Mouse (Mus musculus) heart, adult 18-20 months (tissue): ENCODE results near the gene 4833427G06Rik. TPM values are rescaled to one million over a fixed set of nuclear protein-coding genes. Genes with fewer than 3 reads are reported as not detected.
"Not testable (repeated sequence)": the region's sequence is repeated elsewhere in the genome, so short reads cannot be mapped to it uniquely, and the experiment has no call there.

Source experiments
- DNase-seq, 2 experiments: peaks; one replicate each; pipeline ENCODE4 v3.0.0; 2021 to 2022; ENCODE audit warnings: mixed read lengths in 1 of 2
- long read RNA-seq, 2 experiments: library from polyadenylated mRNA; stranded (forward); transcript quantifications; one replicate each; pipeline ENCODE4 v2.0.0; 2021
- total RNA-seq, 2 experiments: library from RNA; stranded (reverse); gene quantifications; 2 replicates each; pipeline ENCODE4 v1.2.3; 2021

Gene 4833427G06Rik
- under 1 TPM in 1 of 2 experiments, not detected in 1; 0.69 TPM for total RNA-seq
- long read RNA-seq, experiment 1: 0 reads
- long read RNA-seq, experiment 2: 0 reads

DNA sequence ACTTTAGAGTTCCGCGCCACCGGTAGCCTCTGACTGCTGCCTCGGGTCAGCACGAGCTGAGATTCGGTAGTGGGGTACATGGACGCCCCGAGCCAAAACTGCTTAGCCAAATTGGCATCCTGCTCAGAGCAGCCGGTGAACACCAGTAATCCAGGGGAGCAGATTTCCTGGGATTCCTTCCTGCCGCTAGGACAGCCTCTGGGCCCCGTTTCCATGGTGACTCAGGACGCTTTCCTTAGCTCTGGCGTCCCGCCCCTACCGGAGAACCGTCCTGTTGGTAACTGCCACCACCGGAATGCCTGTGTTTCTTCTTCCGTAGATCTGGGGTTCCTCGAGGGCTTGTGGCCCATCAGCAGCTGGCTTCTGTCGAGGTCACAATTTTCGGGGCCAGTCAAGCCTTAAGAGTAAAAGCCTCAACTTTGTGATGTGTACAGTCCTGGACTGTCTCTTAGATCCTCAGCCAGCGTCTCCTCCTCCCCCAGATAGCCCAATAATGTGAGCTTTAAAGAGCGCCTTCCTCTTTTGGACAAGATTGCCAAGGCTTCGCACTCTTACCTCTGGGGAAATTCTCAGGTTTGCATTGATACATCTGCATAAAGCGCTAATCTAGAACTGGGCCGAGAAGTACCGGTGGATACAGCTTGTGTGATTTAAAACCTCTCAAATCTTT, at the start of gene 4833427G06Rik:
4833427G06Rik (minus strand) TSS at position 323 of the 670 bp plus-strand sequence.
- DNase-seq: peak; percentile 34 to 47

DNA sequence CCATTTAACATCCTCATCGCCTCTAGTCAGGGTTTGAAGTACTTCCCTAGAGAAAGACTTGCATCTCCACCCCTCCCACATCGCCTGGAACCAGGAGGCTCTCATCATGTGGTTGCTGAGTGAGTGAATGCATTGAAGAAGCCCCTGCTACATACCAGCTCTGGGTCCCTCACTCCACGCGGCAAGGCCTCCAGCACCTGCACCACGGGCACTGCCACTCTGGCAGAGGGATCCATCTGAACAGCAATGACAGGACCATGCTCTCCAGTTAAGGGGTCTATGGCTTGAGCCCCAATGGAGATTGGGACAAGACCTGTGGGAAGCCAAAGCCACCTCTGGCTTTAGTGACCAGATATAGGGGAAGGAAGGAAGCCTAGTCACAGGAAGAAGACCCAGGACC, 45.4 kb upstream of the 4833427G06Rik start:
- DNase-seq: no peak

DNA sequence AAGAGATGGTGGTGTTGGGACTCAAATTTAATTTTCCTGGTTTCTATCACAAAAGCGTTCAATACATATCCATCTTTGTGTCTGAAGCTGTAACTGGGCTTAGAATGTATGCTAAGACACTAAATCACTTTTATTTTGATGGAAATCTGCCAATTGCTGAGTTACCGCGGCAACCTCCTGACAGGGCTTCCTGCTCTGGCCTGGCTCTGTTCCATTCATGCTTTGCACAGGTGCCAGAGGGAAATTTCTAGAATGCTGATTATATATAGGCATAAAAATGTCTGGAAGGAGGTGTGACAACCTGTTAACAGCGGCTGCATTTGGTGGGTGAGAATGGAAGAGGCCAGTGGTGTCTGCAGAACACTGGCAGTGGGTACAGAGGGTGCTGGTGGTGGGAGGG, 44.6 kb upstream of the 4833427G06Rik start:
- DNase-seq: no peak

DNA sequence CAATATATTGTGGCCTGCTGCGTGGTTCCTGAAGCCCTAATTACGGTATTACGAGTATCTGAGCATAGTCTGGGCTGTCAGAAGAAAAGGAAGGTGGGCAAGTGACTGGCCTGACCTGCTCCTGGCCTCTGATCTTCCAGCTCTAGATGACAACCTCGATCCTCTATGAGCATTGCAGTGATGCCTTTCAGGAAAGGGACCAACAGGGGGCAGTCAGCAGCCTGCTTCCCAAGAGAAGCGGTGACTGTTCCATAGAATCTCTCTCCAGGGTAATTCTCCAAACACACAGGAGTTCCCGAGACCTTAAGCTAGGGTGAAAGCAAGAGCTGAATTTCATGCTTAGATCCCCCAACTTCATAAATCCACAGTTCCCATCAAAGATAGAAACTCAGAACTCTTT, 42.3 kb upstream of the 4833427G06Rik start:
- no peak for DNase-seq

DNA sequence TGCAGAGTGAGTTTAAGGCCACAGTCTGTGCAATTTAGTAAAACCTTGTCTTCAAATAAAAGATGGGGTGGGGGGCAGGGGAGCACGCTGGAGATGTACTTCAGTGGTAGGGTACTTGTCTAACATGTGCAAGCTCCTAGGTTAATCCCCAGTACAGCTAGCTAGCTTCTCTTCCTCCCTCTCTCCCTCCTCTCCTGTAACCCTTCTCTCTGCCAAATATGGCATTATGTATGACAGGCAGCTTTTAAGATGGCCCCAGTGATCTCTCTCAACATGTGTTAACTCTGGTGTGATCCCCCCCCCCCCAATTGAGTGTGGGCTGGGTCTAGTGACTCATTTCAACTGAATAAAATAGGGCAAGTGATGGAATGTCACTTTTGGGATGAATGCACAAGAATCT, 41.6 kb upstream of the 4833427G06Rik start:
- DNase-seq: no peak

DNA sequence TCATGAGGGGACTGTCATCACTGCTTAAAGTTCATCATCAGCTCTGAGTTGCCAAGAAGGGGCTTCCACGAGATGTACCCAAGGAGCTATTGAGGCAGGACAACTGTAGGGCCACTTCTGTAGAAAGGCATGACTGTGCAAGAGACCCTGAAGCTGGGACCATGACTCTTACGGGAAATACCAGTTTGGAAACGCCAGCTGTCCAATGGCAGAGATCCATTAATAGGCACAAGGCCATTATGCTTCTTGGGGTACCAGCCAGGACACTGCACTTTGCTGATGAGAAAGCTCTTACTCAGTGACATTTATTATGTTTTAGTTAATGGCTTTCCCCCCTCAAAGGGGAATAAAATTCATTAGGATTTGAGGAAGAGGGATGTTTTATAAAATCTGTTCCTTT, 38.8 kb upstream of the 4833427G06Rik start:
- DNase-seq: no peak

DNA sequence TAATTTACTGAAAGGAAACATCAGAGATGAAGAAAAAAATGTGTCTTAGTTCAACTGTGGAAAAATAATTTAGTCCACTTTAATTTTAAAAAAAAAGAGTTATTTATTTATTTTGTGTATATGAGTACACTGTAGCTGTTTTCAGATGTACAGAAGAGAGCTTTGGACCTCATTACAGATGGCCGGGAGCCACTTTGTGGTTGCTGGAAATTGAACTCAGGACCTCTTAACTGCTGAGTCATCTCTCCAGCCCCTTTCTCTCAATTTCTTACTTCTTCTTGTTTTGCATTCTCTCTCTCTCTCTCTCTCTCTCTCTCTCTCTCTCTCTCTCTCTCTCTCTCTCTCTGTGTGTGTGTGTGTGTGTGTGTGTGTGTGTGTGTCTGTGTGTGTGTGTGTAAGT, 37.5 kb upstream of the 4833427G06Rik start:
- not testable (repeated sequence) for DNase-seq

DNA sequence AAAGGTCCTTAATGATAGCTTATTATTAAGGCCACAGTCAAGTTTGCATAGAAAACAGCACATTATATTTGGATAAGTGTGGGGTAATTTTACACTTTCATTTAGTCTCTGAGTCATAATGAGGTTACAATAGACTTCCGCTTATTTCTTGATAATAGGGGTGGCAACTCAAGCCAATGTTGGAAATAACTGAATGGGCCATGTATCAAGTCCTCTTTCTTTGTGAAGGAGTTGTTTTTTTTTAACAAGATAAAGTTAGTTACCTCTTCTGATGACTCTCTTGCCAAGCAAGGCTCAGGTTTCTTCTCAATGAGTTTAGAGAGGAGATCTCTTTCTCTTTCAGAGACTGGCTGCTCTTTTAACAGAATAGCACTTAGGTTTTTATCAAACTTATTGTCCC, 36.4 kb upstream of the 4833427G06Rik start:
- DNase-seq: no peak

DNA sequence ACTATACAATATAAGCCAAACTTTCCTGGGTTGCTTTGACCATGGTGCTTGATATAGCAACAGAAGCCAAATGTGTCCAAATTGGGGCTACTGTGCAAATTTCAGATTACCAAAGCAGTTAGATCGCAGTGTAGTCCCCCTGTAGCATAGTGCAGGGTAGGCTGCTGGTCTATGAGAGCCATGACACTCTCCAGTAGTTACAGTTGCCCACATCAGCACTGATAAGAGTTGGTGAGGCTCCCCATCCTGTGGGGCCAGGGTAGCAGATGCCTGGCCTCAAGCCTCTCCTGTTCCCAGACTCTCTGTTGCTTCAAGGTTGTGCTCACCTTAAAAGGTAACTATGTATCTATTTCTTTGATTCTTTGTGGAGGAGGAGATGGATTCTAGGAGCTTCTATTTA, 36.0 kb upstream of the 4833427G06Rik start:
- no peak for DNase-seq

DNA sequence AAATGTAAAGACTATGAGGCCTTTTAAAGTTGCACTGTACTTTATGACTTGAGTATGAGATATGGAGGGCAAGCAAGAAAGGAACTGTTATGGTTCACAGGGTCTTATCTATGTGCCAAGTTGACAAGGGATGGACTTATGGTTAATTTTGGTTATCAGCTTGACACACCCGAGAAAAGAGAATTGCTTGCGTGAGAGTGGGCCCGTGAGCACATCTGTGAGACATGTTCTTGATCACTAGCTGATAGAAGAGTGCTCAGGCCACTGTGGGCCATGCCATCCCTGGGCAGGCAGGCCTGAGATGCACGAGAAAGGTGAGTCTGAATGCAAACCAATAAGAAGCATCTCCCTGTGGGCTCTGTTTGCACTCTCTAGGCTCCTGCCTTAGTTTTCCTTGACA, 35.6 kb upstream of the 4833427G06Rik start:
- no peak for DNase-seq

DNA sequence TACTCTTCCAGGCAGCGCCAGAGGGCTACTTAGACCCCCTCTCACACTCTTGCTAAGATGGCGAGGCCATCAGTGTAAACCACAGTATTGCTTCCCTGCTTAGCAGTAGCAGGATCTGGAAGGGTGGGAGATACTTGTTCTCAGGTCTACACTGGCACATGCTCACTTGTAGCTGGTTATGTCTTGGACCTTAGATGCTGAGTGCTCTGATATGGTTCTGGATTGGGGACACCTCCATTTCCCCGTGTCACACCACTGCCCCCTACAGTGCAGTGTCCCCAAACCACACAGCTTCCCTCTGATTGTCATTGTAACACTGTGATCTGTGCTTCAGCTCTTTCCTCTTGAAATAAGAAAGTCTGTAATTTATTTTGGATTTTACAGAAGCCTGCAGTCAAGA, 35.1 kb upstream of the 4833427G06Rik start:
- DNase-seq: peak; percentile 5 to 54

DNA sequence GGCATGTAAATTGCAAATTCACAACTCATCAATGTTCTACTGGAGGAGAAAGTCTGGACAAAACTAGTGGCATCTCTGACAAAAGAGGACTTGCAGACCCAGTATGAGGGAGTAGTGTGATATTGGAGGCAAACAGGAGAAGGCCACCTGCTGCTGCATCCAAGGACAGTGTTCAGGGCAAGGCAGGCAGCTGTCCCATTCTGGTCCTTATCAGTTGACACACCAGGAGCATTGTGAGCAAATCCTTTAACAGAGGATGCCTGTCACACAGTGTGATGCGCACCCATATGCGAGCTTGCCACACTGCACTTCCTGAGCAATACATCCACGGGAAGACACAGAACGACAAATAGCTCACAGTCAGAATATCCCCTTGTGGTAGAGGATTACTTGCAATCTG, 12.9 kb upstream of the 4833427G06Rik start:
- no peak for DNase-seq

DNA sequence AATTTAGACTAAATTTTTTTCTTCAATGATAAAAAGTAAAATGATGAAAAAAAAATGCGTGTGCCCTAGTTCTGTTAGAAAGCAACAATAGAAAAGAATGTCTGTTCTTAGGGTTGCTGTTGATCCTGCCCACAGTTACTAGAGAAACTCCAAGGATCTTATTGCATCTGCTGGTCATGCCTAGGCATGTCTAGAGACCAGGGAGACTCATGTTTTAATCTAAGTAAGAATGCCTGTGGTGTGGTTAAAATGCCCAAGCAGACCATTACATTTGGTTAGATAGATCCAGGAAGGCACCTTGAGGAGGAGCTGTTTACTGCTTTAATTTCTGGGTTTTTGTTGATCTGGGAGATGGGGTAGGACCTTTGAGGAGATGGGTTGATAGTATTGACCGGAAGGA, 3.9 kb upstream of the 4833427G06Rik start:
- DNase-seq: no peak

DNA sequence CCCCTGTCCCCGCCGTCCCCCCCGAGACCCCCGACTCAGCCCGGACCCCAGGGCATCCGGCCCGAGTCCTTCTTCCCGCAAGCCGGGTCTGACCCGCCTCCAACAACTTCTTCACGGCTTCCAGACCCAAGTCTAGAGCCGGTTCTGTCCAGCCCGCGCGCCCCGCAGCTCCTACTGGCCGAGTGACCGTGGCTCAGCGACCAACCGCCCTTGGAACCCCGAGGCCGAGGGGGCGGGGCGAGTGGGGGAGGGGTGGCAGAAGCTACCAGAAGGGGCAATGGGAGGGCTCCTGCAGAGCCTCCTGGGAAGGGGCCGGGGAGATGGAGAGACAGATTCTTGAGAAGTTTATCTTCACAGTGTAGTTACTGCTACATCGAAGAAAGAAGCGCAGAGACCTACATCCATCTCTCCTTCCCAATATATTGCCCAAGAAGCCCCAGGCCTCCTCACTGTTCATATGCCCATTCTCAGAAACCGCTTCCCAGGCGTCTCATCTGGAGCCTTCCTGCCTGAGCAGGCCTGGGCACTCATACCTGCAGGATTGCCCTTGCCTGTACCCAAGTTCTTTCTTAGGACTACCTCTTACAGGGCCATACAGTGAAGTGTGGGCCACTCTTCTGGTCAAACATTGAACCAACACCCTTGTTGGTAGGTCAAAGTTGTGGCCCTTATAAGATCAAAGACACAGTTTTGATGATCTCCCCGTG, 2.1 kb upstream of the 4833427G06Rik start:
- peak; percentile 16 to 31 for DNase-seq

DNA sequence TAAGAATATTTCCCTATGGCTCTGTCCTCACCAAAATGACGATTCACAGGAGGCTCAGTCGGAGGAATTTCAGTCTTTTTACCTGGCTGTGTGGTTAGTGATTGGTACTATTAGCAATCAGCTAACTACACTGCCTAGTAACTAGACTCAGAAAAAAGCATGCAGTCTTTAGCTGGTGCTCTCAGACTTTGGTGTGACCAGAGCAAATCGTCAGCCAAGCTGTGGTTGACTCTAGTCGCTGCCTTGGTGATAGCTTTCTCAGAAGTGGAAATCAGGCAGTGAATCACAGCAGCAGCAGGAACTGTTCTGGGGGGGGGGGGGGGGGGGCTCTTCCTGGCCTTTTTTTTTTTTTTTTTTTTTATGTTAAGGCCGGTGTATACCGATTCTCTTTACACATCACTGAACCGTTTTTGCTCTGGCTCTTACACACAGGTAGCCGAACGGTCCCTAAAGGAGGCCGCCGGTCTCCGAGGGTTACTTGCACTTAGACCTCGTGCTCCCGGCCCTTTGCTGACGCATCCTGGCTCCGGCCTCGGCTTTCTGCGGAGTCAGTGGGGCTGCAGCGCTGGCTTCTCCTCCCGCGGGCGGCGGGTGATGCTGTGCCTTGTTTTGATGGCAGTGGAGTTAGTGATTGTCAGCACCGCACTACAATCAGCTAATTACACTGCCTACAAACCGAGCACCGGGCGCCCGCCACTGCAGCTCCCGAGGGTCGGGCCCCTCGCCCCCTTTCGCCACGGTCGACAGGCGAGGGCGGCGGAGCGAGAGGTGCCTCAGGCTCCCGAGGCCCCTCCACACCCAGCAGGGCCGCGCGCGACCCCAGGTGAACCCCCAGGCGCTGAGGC, 1.3 kb upstream of the 4833427G06Rik start:
- peak; percentile 38 to 60 for DNase-seq

DNA sequence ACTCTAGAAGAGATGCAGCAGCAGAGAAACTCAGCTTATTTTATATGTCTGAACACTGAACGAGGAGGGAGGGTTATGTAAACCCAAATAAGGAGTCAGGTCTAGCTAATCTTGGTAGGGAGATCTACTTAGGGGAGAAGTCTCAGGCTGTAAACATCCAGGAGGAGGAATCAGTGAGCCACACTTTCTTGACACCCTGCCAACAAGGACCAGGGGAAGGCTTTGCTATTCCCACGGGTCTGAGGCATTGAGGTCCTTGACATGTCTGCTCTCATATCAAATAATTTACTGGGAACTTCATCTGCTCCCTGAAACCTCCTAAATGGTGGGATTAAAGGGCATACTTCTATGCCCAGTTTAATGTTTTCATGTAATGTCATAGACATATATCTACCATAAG, 5.6 kb downstream of the 4833427G06Rik start:
- DNase-seq: no peak

DNA sequence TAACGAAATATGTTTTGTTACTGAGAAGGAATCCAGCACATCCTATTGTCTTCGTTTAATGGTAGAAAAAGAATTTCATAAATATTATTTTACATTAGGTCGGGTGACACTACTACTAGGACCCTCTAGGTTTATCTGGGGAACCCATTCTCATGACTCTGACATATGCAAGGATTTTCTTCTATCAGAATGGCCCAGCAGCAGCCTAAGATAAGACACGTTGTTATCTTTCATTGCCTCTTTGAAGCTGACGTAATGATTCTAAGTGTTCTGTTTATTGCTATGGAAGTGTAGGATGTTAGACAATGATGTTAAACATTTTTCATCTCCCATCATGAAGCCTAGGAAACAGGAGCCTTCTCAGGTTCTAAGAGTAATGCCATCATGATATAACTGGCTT, 8.2 kb downstream of the 4833427G06Rik start:
- DNase-seq: no peak

DNA sequence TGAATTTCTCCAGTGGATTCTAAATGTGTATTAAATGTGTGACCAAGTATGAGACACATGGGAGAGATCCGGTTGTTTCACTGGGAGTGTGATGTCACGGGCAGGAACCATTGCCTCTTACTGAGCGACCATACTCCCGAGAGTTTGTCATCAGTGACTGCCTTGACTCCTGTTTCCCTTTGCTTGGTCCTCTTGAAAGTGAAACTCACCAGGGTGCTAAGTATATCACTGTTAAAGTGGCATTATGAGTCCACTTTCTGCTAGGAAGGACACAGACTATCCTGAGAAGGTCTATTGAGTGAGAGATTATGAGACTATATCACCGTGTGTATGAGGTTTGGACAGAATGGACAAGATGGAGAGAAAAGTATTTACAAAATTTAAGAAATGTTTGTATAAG, 20.3 kb downstream of the 4833427G06Rik start:
- no peak for DNase-seq

DNA sequence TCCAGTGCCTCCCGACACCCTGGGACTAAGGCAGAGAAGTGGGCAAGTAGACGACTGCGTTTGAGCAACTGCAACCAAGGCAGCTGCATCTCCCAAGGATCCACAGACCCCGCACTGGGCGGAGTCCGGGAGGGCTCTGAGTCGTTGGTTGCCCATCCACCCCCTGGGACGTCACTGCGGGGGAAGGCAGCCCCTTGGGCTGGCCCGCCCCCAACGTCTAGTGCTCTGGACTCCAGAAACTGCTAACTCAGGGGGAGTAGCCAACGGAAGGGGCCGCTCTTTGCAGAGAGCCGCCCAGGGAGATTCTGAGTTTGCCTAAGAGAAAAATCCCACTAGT, 24.9 kb downstream of the 4833427G06Rik start, which contains the start of gene Layn:
Layn (minus strand) TSS at position 116 of the 337 bp plus-strand sequence.
- peak; percentile 91 to 94 for DNase-seq

DNA sequence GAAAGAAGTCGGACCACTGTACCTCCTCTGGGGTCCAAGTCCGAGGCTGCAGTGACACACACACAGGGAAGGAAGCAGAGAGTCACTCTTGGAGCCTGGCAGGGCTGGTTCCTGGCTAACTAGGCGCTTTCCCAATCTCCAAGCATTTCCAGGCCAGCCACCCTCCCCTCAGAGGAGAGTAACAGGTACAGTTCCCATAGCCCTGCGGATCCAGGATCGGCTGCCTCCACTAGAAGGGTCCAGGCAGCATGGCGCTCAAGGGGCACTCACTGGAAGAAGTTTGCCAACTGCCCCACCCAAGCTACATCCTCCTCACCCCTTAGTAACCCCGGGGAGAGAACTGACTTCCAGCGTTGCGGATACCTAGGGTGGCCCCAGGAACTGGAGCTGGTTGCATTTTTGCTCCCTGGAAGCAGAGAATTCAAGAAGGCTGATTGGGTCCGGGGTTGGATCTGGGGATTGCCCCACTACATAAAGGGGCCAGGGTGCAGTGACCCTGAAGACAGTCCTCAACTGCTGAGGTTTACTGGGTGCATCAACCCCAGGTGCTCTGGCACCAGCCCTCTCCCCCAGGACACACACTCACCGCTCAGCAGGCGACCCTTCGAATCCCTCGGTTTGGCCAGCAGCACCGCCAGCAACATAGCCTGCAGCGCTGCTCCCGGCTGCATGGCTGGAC, 25.4 kb downstream of the 4833427G06Rik start:
- peak; percentile 23 to 56 for DNase-seq

DNA sequence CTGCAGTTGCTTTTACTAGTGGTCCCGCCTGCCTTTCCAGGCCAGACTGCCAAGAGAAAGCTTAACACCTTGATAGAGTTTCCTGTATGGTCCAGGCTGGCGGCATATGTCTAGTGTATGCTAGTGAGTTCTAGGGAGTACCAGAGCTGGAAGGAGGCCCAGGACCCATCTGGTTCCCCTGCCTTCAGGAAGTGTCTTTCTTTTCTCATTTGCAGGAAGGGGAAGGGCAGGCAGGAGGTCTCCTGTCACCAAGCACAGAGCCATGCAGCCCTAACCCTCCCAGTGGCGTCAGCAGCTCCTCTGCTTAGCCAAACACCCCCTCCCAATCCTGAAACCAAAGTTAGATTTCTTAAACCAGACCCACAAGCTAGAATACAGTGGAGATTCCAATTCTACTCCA, 26.1 kb downstream of the 4833427G06Rik start:
- DNase-seq: peak; percentile 53 to 62

DNA sequence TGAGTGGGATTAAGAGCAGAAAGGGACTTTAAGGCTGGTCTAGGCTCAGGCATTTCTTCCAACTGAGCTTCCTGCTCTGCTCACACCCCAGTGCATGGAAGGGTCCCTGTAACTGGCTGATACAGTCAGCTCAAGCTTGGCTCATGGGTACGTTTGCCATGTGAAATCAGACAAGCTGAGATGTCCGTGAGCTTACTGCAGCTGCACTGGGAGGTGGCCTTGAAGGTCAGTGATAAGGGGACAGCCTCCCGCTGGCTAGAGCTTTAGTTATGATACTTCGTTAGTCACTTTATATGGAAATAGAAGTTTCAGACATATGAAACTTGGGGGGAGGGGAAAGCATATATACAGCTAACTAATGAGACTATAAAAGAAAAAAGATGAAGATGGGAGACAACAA, 31.1 kb downstream of the 4833427G06Rik start:
- DNase-seq: no peak
